Mouse (Mus musculus): Measurements from ENCODE around the gene Slc35b1. TPM values are rescaled to one million over a fixed set of nuclear protein-coding genes. Genes with fewer than 3 reads are reported as not detected.

Gene Slc35b1
- total and polyA plus RNA-seq, 2 experiments from 2014 or later: 35.2 to 70.3 TPM

GRCm38 (mm10) chr11:95420880-95421435, 36.5 kb downstream of the Slc35b1 start:
- Histone ChIP-seq H3K9me3 (replicated peaks; ENCODE audit: control insufficient read depth, low read length) (no peaks in the 10 kb centered on the region), H3K27ac (ENCODE audit: low read depth) (no peak overlapping the region), H3K9ac (replicated peaks; ENCODE audit: low read depth, low read length) (no peak overlapping the region), H3K4me3 (ENCODE audit: low read depth, low read length) (no peak overlapping the region), H3K4me1 (ENCODE audit: control insufficient read depth, insufficient read depth) (peaks cover 18% of the 10 kb centered on the region), H3K36me3 (replicated peaks; ENCODE audit: control insufficient read depth, insufficient read depth, low read length) (no peaks in the 10 kb centered on the region), H3K4me2 (ENCODE audit: low read depth, low read length) (no peak overlapping the region), H3K27me3 (ENCODE audit: control insufficient read depth, insufficient read depth, low read length) (no peaks in the 10 kb centered on the region)
- DNase-seq (ENCODE audit: low spot score): no peak
- no peak for ATAC-seq (ENCODE audit: insufficient read depth, low read depth)
- TF ChIP-seq EP300 (IDR thresholded peaks at IDR 0.05; ENCODE audit: low read depth) (no peak), CTCF (IDR thresholded peaks at IDR 0.05; ENCODE audit: low read depth) (no peak)
- WGBS: 70% methylated on average over 2 of the region's 2 CpGs

- H3K27me3 ChIP-seq (ENCODE audit: control insufficient read depth, insufficient read depth, low read length): no peaks in the 10 kb centered on the region
- DNase-seq (ENCODE audit: low spot score) (no peak), ATAC-seq (ENCODE audit: insufficient read depth, low read depth) (no peak)
- no peak overlapping the region for H3K4me3 ChIP-seq (ENCODE audit: low read depth, low read length)
- H3K4me1 ChIP-seq (ENCODE audit: control insufficient read depth, insufficient read depth): peaks cover 14% of the 10 kb centered on the region
- H3K9me3 ChIP-seq (replicated peaks; ENCODE audit: control insufficient read depth, low read length): no peaks in the 10 kb centered on the region
- no peak overlapping the region for H3K4me2 ChIP-seq (ENCODE audit: low read depth, low read length)
- H3K9ac ChIP-seq (replicated peaks; ENCODE audit: low read depth, low read length): no peak overlapping the region
- H3K36me3 ChIP-seq (replicated peaks; ENCODE audit: control insufficient read depth, insufficient read depth, low read length): no peaks in the 10 kb centered on the region
- WGBS: 80% methylated on average over 3 of the region's 3 CpGs
- TF ChIP-seq EP300 (IDR thresholded peaks at IDR 0.05; ENCODE audit: low read depth) (no peak), CTCF (IDR thresholded peaks at IDR 0.05; ENCODE audit: low read depth) (no peak; the same call in 1 of the 2 replicates)
- H3K27ac ChIP-seq (ENCODE audit: low read depth): no peak overlapping the region
These were observed 39.0 kb downstream of the Slc35b1 start for GRCm38 (mm10) chr11:95423505-95423904.

DNA sequence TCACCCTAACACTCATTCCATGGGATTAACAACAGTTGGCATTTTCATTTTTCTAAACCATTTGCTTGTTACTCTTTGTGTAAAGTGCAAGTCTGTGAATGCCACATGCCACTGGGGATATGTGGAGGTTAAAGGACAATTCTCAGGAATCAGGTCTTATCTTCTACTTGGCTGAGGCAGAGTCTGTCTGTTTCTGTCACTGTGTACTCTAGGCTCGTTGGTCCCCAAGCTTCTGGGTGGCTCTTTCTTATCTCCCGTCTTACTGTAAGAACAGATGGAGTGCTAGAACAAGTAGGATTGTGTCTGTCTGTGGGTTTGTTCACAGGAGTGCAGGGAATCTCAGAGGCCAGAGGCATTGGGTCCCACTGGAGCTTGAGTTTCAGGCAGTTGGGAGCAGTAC, 46.9 kb downstream of the Slc35b1 start:
- Histone ChIP-seq H3K36me3 (replicated peaks; ENCODE audit: control insufficient read depth, insufficient read depth, low read length) (no peaks in the 10 kb centered on the region), H3K4me2 (ENCODE audit: low read depth, low read length) (no peak overlapping the region), H3K9ac (replicated peaks; ENCODE audit: low read depth, low read length) (no peak overlapping the region), H3K4me3 (ENCODE audit: low read depth, low read length) (no peak overlapping the region), H3K4me1 (ENCODE audit: control insufficient read depth, insufficient read depth) (peaks cover 37% of the 10 kb centered on the region), H3K27me3 (ENCODE audit: control insufficient read depth, insufficient read depth, low read length) (no peaks in the 10 kb centered on the region), H3K9me3 (replicated peaks; ENCODE audit: control insufficient read depth, low read length) (no peaks in the 10 kb centered on the region), H3K27ac (ENCODE audit: low read depth) (peak overlapping the region; percentile 7; the same call in 1 of the 2 replicates)
- TF ChIP-seq EP300 (IDR thresholded peaks at IDR 0.05; ENCODE audit: low read depth) (no peak), CTCF (IDR thresholded peaks at IDR 0.05; ENCODE audit: low read depth) (no peak)
- 0 out of 2 replicates have a peak, but pooled peaks have one; percentile 24 for ATAC-seq (ENCODE audit: insufficient read depth, low read depth)
- DNase-seq (ENCODE audit: low spot score): no peak
- WGBS: 23% methylated on average over 2 of the region's 2 CpGs

DNA sequence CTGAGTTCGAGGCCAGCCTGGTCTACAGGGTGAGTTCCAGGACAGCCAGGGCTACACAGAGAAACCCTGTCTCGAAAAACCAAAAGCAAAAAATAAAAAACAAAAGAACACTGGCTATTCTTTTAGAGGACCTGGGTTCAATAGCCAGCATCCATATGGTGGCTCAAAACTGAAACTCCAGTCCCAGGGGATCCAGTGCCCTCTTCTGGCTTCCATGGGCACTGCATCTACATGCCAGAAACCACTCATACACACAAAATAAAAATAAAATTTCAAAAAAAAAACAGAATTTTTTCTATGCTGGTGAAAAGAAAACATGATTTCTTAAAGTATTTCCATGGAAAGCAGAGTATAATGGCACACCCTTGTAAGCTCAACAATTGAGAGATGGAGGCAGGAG, 47.7 kb downstream of the Slc35b1 start:
- DNase-seq (ENCODE audit: low spot score) (no peak), ATAC-seq (ENCODE audit: insufficient read depth, low read depth) (no peak)
- peaks cover 37% of the 10 kb centered on the region for H3K4me1 ChIP-seq (ENCODE audit: control insufficient read depth, insufficient read depth)
- H3K4me3 ChIP-seq (ENCODE audit: low read depth, low read length): no peak overlapping the region
- TF ChIP-seq CTCF (IDR thresholded peaks at IDR 0.05; ENCODE audit: low read depth) (peak; percentile 49), EP300 (IDR thresholded peaks at IDR 0.05; ENCODE audit: low read depth) (no peak)
- H3K9ac ChIP-seq (replicated peaks; ENCODE audit: low read depth, low read length): no peak overlapping the region
- no peak overlapping the region for H3K4me2 ChIP-seq (ENCODE audit: low read depth, low read length)
- WGBS: 96% methylated on average over 2 of the region's 2 CpGs
- H3K27me3 ChIP-seq (ENCODE audit: control insufficient read depth, insufficient read depth, low read length): no peaks in the 10 kb centered on the region
- no peaks in the 10 kb centered on the region for H3K9me3 ChIP-seq (replicated peaks; ENCODE audit: control insufficient read depth, low read length)
- H3K36me3 ChIP-seq (replicated peaks; ENCODE audit: control insufficient read depth, insufficient read depth, low read length): no peaks in the 10 kb centered on the region
- H3K27ac ChIP-seq (ENCODE audit: low read depth): no peak overlapping the region

Other genes with a start within 250 kb of the Slc35b1 start
- gene Dlx4, start 238.4 kb upstream of the Slc35b1 start, total RNA-seq (2014; rRNA removed; ENCODE audit: low replicate concordance): 0.31 TPM in 1 of 2 replicates, not detected in the other
- 0.05 and 0.11 TPM in 2 replicates for gene Dlx4, start 238.4 kb upstream of the Slc35b1 start, polyA plus RNA-seq (2015; fragmentation: Nextera tagmentation; extraction: Ambion mirVana)
- gene Tac4, start 123.2 kb upstream of the Slc35b1 start, total RNA-seq (2014; rRNA removed; ENCODE audit: low replicate concordance): not detected in 2 replicates
- gene Tac4, start 123.2 kb upstream of the Slc35b1 start, polyA plus RNA-seq (2015; fragmentation: Nextera tagmentation; extraction: Ambion mirVana): not detected in 2 replicates
- gene Kat7, start 74.4 kb upstream of the Slc35b1 start, total RNA-seq (2014; rRNA removed; ENCODE audit: low replicate concordance): 54.7 and 85.6 TPM in 2 replicates
- 28.5 and 29.9 TPM in 2 replicates for gene Kat7, start 74.4 kb upstream of the Slc35b1 start, polyA plus RNA-seq (2015; fragmentation: Nextera tagmentation; extraction: Ambion mirVana)
- gene Fam117a, start 47.7 kb upstream of the Slc35b1 start, total RNA-seq (2014; rRNA removed; ENCODE audit: low replicate concordance): 5.0 and 5.6 TPM in 2 replicates
- 3.6 and 3.9 TPM in 2 replicates for gene Fam117a, start 47.7 kb upstream of the Slc35b1 start, polyA plus RNA-seq (2015; fragmentation: Nextera tagmentation; extraction: Ambion mirVana)
- 34.5 and 38.0 TPM in 2 replicates for gene Spop, start 29.4 kb downstream of the Slc35b1 start, total RNA-seq (2014; rRNA removed; ENCODE audit: low replicate concordance)
- gene Spop, start 29.4 kb downstream of the Slc35b1 start, polyA plus RNA-seq (2015; fragmentation: Nextera tagmentation; extraction: Ambion mirVana): 129 and 142 TPM in 2 replicates
- not detected in 2 replicates for gene Nxph3, start 129.9 kb downstream of the Slc35b1 start, total RNA-seq (2014; rRNA removed; ENCODE audit: low replicate concordance)
- gene Nxph3, start 129.9 kb downstream of the Slc35b1 start, polyA plus RNA-seq (2015; fragmentation: Nextera tagmentation; extraction: Ambion mirVana): 0.08 and 0.14 TPM in 2 replicates
- gene Ngfr, start 203.0 kb downstream of the Slc35b1 start, total RNA-seq (2014; rRNA removed; ENCODE audit: low replicate concordance): 1.1 and 2.0 TPM in 2 replicates
- 1.5 and 1.7 TPM in 2 replicates for gene Ngfr, start 203.0 kb downstream of the Slc35b1 start, polyA plus RNA-seq (2015; fragmentation: Nextera tagmentation; extraction: Ambion mirVana)